ENCODE assay signal across 17 mouse cellular contexts in genomic region chr3:124548898-124549297, GRCm38 (mm10). TPM values are rescaled to one million over a fixed set of nuclear protein-coding genes. Genes with fewer than 3 reads are reported as not detected.
DNase-seq lines count a peak whose midpoint lies in the region; ATAC-seq lines count a peak whose summit lies in the region.
"Had no signal": no experiment of that assay in that cellular context is flagged by ENCODE, and none has a peak within 500 bp of the region (broad histone marks: within the 10 kb centered on the region; RNA-seq: fewer than 3 reads in every experiment).

No protein-coding gene starts in this region.

- H3K36me3 ChIP-seq in hindbrain, embryonic 11.5 days (ENCODE audit: control insufficient read depth, insufficient read depth, low read length), result no peaks in the 10 kb centered on the region
- no peaks in the 10 kb centered on the region for H3K36me3 ChIP-seq in hindbrain, embryonic 13.5 days
- H3K36me3 ChIP-seq in embryonic facial prominence, embryonic 15.5 days, result no peaks in the 10 kb centered on the region
- no peaks in the 10 kb centered on the region for H3K36me3 ChIP-seq in neural tube, embryonic 13.5 days
- H3K36me3 ChIP-seq: limb, embryonic 12.5 days had no signal

- H3K4me1 ChIP-seq in hindbrain, embryonic 11.5 days (replicated peaks; ENCODE audit: control insufficient read depth, insufficient read depth, low read length), result no peaks in the 10 kb centered on the region
- H3K4me1 ChIP-seq in hindbrain, embryonic 13.5 days (replicated peaks), result no peaks in the 10 kb centered on the region
- no peaks in the 10 kb centered on the region for H3K4me1 ChIP-seq in embryonic facial prominence, embryonic 15.5 days
- no peaks in the 10 kb centered on the region for H3K4me1 ChIP-seq in neural tube, embryonic 13.5 days (replicated peaks)
- H3K4me1 ChIP-seq: limb, embryonic 12.5 days; megakaryocyte, embryonic 14.5 days had no signal

- H3K9ac ChIP-seq in hindbrain, embryonic 11.5 days (ENCODE audit: low read depth, low read length), result no peak overlapping the region
- no peak overlapping the region for H3K9ac ChIP-seq in hindbrain, embryonic 13.5 days
- H3K9ac ChIP-seq in embryonic facial prominence, embryonic 15.5 days, result no peak overlapping the region
- H3K9ac ChIP-seq in neural tube, embryonic 13.5 days, result no peak overlapping the region
- H3K9ac ChIP-seq: limb, embryonic 12.5 days had no signal

- H3K9me3 ChIP-seq in hindbrain, embryonic 11.5 days (ENCODE audit: control insufficient read depth, low read length), result no peaks in the 10 kb centered on the region
- H3K9me3 ChIP-seq in hindbrain, embryonic 13.5 days, result no peaks in the 10 kb centered on the region
- H3K9me3 ChIP-seq in embryonic facial prominence, embryonic 15.5 days (replicated peaks), result no peaks in the 10 kb centered on the region
- H3K9me3 ChIP-seq in neural tube, embryonic 13.5 days, result no peaks in the 10 kb centered on the region
- H3K9me3 ChIP-seq: limb, embryonic 12.5 days; megakaryocyte, embryonic 14.5 days had no signal

- WGBS in hindbrain, embryonic 11.5 days, result 80% methylated on average over 10 of the region's 10 CpGs
- WGBS in hindbrain, embryonic 13.5 days, result 74% methylated on average over 10 of the region's 10 CpGs
- 65% methylated on average over 10 of the region's 10 CpGs for WGBS in embryonic facial prominence, embryonic 15.5 days
- WGBS in neural tube, embryonic 13.5 days, result 39% methylated on average over 10 of the region's 10 CpGs

- no peak for ATAC-seq in hindbrain, embryonic 11.5 days (ENCODE audit: low FRiP score)
- no peak for ATAC-seq in hindbrain, embryonic 13.5 days (ENCODE audit: low FRiP score)
- peak; percentile 54; the same call in 1 of the 2 replicates for ATAC-seq in embryonic facial prominence, embryonic 15.5 days (ENCODE audit: insufficient number of reproducible peaks, low FRiP score, low TSS enrichment, low read depth)
- peak; percentile 65; the same call in 1 of the 2 replicates for ATAC-seq in neural tube, embryonic 13.5 days (ENCODE audit: low read depth)
- ATAC-seq: inflammation-experienced regulatory T-cells, adult 6 months had no signal

- no peak overlapping the region for H3K4me2 ChIP-seq in hindbrain, embryonic 11.5 days (replicated peaks; ENCODE audit: low read depth, low read length)
- no peak overlapping the region for H3K4me2 ChIP-seq in hindbrain, embryonic 13.5 days
- no peak overlapping the region for H3K4me2 ChIP-seq in embryonic facial prominence, embryonic 15.5 days (replicated peaks)
- H3K4me2 ChIP-seq in neural tube, embryonic 13.5 days, result peak overlapping the region; percentile 32
- H3K4me2 ChIP-seq: limb, embryonic 12.5 days had no signal

- no peak overlapping the region for H3K4me3 ChIP-seq in hindbrain, embryonic 11.5 days (ENCODE audit: low read depth, low read length)
- H3K4me3 ChIP-seq in hindbrain, embryonic 13.5 days, result no peak overlapping the region
- H3K4me3 ChIP-seq in embryonic facial prominence, embryonic 15.5 days (replicated peaks), result no peak overlapping the region
- no peak overlapping the region for H3K4me3 ChIP-seq in neural tube, embryonic 13.5 days
- H3K4me3 ChIP-seq: limb, embryonic 12.5 days; megakaryocyte, embryonic 14.5 days had no signal

- intact Hi-C loops in left cerebral cortex, postnatal 4 days (cut with DNase I), result no loop called here

- H3K27ac ChIP-seq in hindbrain, embryonic 11.5 days (ENCODE audit: low read depth, low read length), result no peak overlapping the region
- no peak overlapping the region for H3K27ac ChIP-seq in hindbrain, embryonic 13.5 days
- H3K27ac ChIP-seq in embryonic facial prominence, embryonic 15.5 days (replicated peaks), result no peak overlapping the region
- no peak overlapping the region for H3K27ac ChIP-seq in neural tube, embryonic 13.5 days (replicated peaks)
- H3K27ac ChIP-seq: limb, embryonic 12.5 days had no signal

- DNase-seq in hindbrain, embryonic 11.5 days (ENCODE audit: low spot score), result peak; percentile 3
- peak; percentile 64 for DNase-seq in left cerebral cortex, postnatal 4 days
- DNase-seq in left cerebral cortex, adult 9 months (ENCODE audit: low spot score in 2 of 2), result no peak
- no peak for DNase-seq in thymus, adult 18-20 months
- DNase-seq: gastrocnemius, postnatal 25 days; lung, adult 2 months; spleen, adult 18-20 months had no signal

- H3K27me3 ChIP-seq in hindbrain, embryonic 11.5 days (ENCODE audit: control insufficient read depth, insufficient read depth, low read length), result no peaks in the 10 kb centered on the region
- no peaks in the 10 kb centered on the region for H3K27me3 ChIP-seq in hindbrain, embryonic 13.5 days
- no peaks in the 10 kb centered on the region for H3K27me3 ChIP-seq in embryonic facial prominence, embryonic 15.5 days
- no peaks in the 10 kb centered on the region for H3K27me3 ChIP-seq in neural tube, embryonic 13.5 days
- H3K27me3 ChIP-seq: CH12.LX; limb, embryonic 12.5 days; megakaryocyte, embryonic 14.5 days had no signal

RNA-seq across cellular contexts. Expression of gene 1700003H04Rik, which starts 32.0 kb away (rescaled TPM):
- not detected in 2 replicates for polyA plus RNA-seq in hindbrain, embryonic 11.5 days (2014; fragmentation: Nextera tagmentation; extraction: Ambion mirVana)
- polyA plus RNA-seq in hindbrain, embryonic 13.5 days (2015; fragmentation: Nextera tagmentation; extraction: Ambion mirVana), result not detected in 2 replicates
- not detected for total RNA-seq in left cerebral cortex, postnatal 4 days (2021)
- polyA plus RNA-seq in embryonic facial prominence, embryonic 15.5 days (2015; fragmentation: Nextera tagmentation; extraction: Ambion mirVana), result not detected in 2 replicates
- polyA plus RNA-seq in neural tube, embryonic 13.5 days (2015; fragmentation: Nextera tagmentation; extraction: Ambion mirVana), result not detected in 2 replicates
- total RNA-seq: CH12.LX; gastrocnemius, postnatal 25 days; layer of hippocampus, adult 8-10 months had no signal
- polyA plus RNA-seq: heart, embryonic 14.5 days; inflammation-experienced regulatory T-cells, adult 6 months; limb, embryonic 12.5 days; lung, adult 2 months; urinary bladder, adult 2 months had no signal

Comparison
In these comparisons a context has a peak if more than half of its experiments do, and no peak if none do; other contexts are left out.
1. DNase-seq: peak in hindbrain, embryonic 11.5 days (single experiment) and left cerebral cortex, postnatal 4 days (single experiment); none in left cerebral cortex, adult 9 months (0 of 2) and thymus, adult 18-20 months (0 of 2).
2. ATAC-seq: peak in embryonic facial prominence, embryonic 15.5 days (single experiment) and neural tube, embryonic 13.5 days (single experiment); none in hindbrain, embryonic 11.5 days (single experiment) and hindbrain, embryonic 13.5 days (single experiment).